Mouse (Mus musculus) liver, adult 2 months (tissue): ENCODE data around the gene Ppp1r26.

Experiments used
- CTCF ChIP-seq: fragments of 200-500 bp; IDR thresholded peaks from 2 replicates; pipeline ENCODE4 v1.5.1; 2011; ENCODE audit warnings: low read depth, low read length, control low read depth
- POLR2A ChIP-seq: fragments of 200-500 bp; IDR thresholded peaks from 2 replicates; pipeline ENCODE4 v1.6.1; 2011; ENCODE audit warnings: low read length, control low read depth; ENCODE audit not compliant: insufficient read depth; ENCODE audit errors: extremely low read depth

DNA sequence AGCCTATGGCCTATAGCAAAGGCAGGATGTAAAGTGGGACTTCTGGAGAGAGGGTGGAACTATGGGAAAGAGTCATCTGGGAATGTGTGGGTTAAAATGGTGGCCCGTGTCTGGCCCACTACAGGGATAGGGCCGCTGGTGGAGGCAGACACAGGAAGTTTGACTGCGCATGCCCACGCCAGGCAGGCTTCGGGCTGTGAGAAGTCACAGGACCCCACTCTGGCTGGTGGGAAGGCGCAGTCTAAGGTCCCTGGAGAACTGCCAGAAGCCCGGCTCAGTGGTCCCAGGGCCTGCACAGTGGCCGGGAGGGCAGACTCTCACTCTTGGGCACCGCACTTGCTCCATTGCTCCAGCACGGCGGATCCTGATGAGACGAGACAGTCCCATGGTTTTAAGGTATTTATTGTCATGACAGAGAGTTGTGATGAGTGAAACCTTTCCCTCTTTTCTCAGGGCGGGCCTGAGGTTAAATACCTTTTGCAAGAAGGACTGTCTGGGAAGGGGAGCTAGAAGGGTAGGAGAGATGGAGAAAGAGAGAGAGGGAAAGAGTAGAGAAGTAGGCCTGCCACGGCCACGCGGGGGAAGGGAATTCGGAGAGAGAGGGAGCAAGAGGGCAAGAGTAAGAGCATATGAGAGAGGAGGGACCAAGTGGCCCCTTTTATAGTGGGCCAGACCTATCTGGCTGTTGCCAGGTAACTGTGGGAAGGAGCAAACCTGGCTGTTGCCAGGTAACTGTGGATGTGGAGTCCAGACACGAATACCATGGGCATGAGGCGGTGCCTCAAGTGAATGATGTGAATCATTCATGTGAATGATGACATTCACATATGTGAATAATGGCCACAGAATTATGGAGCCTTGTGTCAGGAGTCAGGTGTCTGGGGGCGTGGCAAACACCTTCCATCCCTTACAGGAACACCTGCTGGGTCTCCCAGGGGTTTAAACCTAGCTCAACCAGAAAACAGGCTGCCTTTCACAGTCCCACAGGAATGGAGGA is 32.9 kb downstream of the Ppp1r26 start:
- no peak for TF ChIP-seq CTCF
- no peak for TF ChIP-seq POLR2A
